Comparison of ENCODE assay signal across 14 mouse cellular contexts in the genomic region with DNA sequence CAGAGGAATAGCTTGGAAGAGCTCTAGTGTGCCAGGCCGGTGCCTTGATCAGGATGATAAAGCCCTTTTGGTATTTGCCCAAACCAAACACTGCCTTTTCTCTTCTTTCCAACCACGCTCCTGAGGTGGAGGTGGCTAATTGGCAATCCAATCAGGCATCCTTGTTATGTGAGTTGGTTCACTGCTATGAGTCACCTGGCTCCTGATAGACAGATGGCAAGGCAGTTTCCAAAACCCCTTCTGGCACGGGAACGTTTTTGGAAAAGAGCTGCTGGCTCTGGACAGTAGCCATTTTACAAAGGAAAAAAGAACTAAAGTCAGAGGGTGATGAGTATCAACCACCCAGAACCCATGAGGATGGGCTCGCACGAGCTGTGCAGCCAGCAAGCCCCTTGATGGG. TPM values are rescaled to one million over a fixed set of nuclear protein-coding genes. Genes with fewer than 3 reads are reported as not detected.
DNase-seq lines count a peak whose midpoint lies in the region; ATAC-seq and TF ChIP-seq lines count a peak whose summit lies in the region.
"Had no signal": no experiment of that assay in that cellular context is flagged by ENCODE, and none has a peak within 500 bp of the region (broad histone marks: within the 10 kb centered on the region; RNA-seq: fewer than 3 reads in every experiment).

No protein-coding gene starts in this region.

- no peak for ATAC-seq in liver, embryonic 11.5 days (replicated peaks; ENCODE audit: low FRiP score)
- ATAC-seq in liver, postnatal 0 days = no peak
- ATAC-seq in forebrain, embryonic 14.5 days = peak; percentile 68

- no peak overlapping the region for H3K27ac ChIP-seq in liver, embryonic 11.5 days (ENCODE audit: low read depth, low read length)
- H3K27ac ChIP-seq in liver, postnatal 0 days (ENCODE audit: low read depth) = no peak overlapping the region
- H3K27ac ChIP-seq in forebrain, embryonic 14.5 days (ENCODE audit: low read depth, low read length) = no peak overlapping the region
- H3K27ac ChIP-seq in thymus, adult 2 months (ENCODE audit: control insufficient read depth, insufficient read depth, low read length) = no peak overlapping the region
- H3K27ac ChIP-seq: neural tube, embryonic 13.5 days had no signal

- no peak overlapping the region for H3K9ac ChIP-seq in liver, embryonic 11.5 days (ENCODE audit: low read depth, low read length)
- H3K9ac ChIP-seq in liver, postnatal 0 days (replicated peaks) = no peak overlapping the region
- H3K9ac ChIP-seq in forebrain, embryonic 14.5 days (ENCODE audit: low read length) = no peak overlapping the region
- H3K9ac ChIP-seq: neural tube, embryonic 13.5 days had no signal

- no peak overlapping the region for H3K4me2 ChIP-seq in liver, embryonic 11.5 days
- H3K4me2 ChIP-seq in liver, postnatal 0 days (ENCODE audit: low read depth, low read length) = no peak overlapping the region
- H3K4me2 ChIP-seq in forebrain, embryonic 14.5 days (ENCODE audit: low read length) = no peak overlapping the region
- H3K4me2 ChIP-seq: neural tube, embryonic 13.5 days had no signal

- intact Hi-C loops in left cerebral cortex, postnatal 4 days (cut with DNase I) = no loop called here

- H3K4me1 ChIP-seq in liver, embryonic 11.5 days (replicated peaks; ENCODE audit: control insufficient read depth, insufficient read depth, low read length) = no peaks in the 10 kb centered on the region
- no peaks in the 10 kb centered on the region for H3K4me1 ChIP-seq in liver, postnatal 0 days (ENCODE audit: insufficient read depth)
- H3K4me1 ChIP-seq in forebrain, embryonic 14.5 days (ENCODE audit: control insufficient read depth, insufficient read depth, low read length) = no peaks in the 10 kb centered on the region; the same call in 1 of the 2 replicates
- H3K4me1 ChIP-seq in thymus, adult 2 months (replicated peaks; ENCODE audit: control insufficient read depth, insufficient read depth, low read length) = peaks cover 9% of the 10 kb centered on the region; the same call in 1 of the 2 replicates
- H3K4me1 ChIP-seq: megakaryocyte, embryonic 14.5 days; neural tube, embryonic 13.5 days had no signal

- no peaks in the 10 kb centered on the region for H3K9me3 ChIP-seq in liver, embryonic 11.5 days (ENCODE audit: control insufficient read depth, low read length)
- no peaks in the 10 kb centered on the region for H3K9me3 ChIP-seq in liver, postnatal 0 days (ENCODE audit: low read length)
- H3K9me3 ChIP-seq in forebrain, embryonic 14.5 days (replicated peaks; ENCODE audit: control insufficient read depth, low read length) = no peaks in the 10 kb centered on the region; the same call in 1 of the 2 replicates
- H3K9me3 ChIP-seq: neural tube, embryonic 13.5 days had no signal

- DNase-seq in liver, embryonic 11.5 days (ENCODE audit: low spot score) = peak; percentile 26
- DNase-seq in liver, postnatal 0 days = no peak
- DNase-seq in cerebellum, adult 11 months = peak; percentile 83
- peak; percentile 53 for DNase-seq in forebrain, embryonic 14.5 days (ENCODE audit: low spot score)
- peak; percentile 34 for DNase-seq in left cerebral cortex, postnatal 4 days
- no peak for DNase-seq in thymus, postnatal 36 days
- DNase-seq in heart, postnatal 4 days = no peak
- DNase-seq in thymus, adult 2 months = no peak
- DNase-seq: adrenal gland, adult 8-10 months; kidney, postnatal 10 days; thymus, postnatal 25 days had no signal

- H3K27me3 ChIP-seq in liver, embryonic 11.5 days (replicated peaks; ENCODE audit: control insufficient read depth, insufficient read depth, low read length) = no peaks in the 10 kb centered on the region; the same call in 1 of the 2 replicates
- H3K27me3 ChIP-seq in liver, postnatal 0 days (ENCODE audit: insufficient read depth, low read length) = no peaks in the 10 kb centered on the region
- no peaks in the 10 kb centered on the region for H3K27me3 ChIP-seq in forebrain, embryonic 14.5 days (replicated peaks; ENCODE audit: control insufficient read depth, insufficient read depth, low read length)
- no peaks in the 10 kb centered on the region for H3K27me3 ChIP-seq in thymus, adult 2 months (ENCODE audit: control insufficient read depth, insufficient read depth, low read length)
- H3K27me3 ChIP-seq: neural tube, embryonic 13.5 days had no signal

- WGBS in liver, embryonic 11.5 days = 71% methylated on average over 6 of the region's 6 CpGs
- WGBS in liver, postnatal 0 days (ENCODE audit: insufficient replicate concordance) = 74% methylated on average over 6 of the region's 6 CpGs
- WGBS in forebrain, embryonic 14.5 days = 39% methylated on average over 6 of the region's 6 CpGs
- 90% methylated on average over 6 of the region's 6 CpGs for WGBS in thymus, adult 2 months

- no peak overlapping the region for H3K4me3 ChIP-seq in liver, embryonic 11.5 days (ENCODE audit: low read depth, low read length)
- H3K4me3 ChIP-seq in liver, postnatal 0 days (ENCODE audit: low read depth, low read length) = no peak overlapping the region
- no peak overlapping the region for H3K4me3 ChIP-seq in forebrain, embryonic 14.5 days (ENCODE audit: low read depth, low read length)
- no peak overlapping the region for H3K4me3 ChIP-seq in thymus, adult 2 months (ENCODE audit: control insufficient read depth, insufficient read depth, low read length)
- H3K4me3 ChIP-seq: megakaryocyte, embryonic 14.5 days; neural tube, embryonic 13.5 days had no signal

- no peak for TF ChIP-seq POLR2A in thymus, adult 2 months (IDR thresholded peaks at IDR 0.05; ENCODE audit: control insufficient read depth, extremely low read depth, insufficient read depth, low read length, poor library complexity)

- no peak for TF ChIP-seq CTCF in liver, postnatal 0 days (IDR thresholded peaks at IDR 0.05; ENCODE audit: low read depth)
- TF ChIP-seq CTCF in thymus, adult 2 months (IDR thresholded peaks at IDR 0.05; ENCODE audit: borderline replicate concordance, control insufficient read depth, extremely low read depth, insufficient read depth, low read length, poor library complexity) = no peak

- H3K36me3 ChIP-seq in liver, embryonic 11.5 days (ENCODE audit: control insufficient read depth, insufficient read depth, low read length) = no peaks in the 10 kb centered on the region
- no peaks in the 10 kb centered on the region for H3K36me3 ChIP-seq in liver, postnatal 0 days (replicated peaks; ENCODE audit: insufficient read depth, low read length)
- H3K36me3 ChIP-seq in forebrain, embryonic 14.5 days (ENCODE audit: control insufficient read depth, insufficient read depth, low read length) = no peaks in the 10 kb centered on the region
- H3K36me3 ChIP-seq in thymus, adult 2 months (ENCODE audit: control insufficient read depth, insufficient read depth, low read length) = no peaks in the 10 kb centered on the region
- H3K36me3 ChIP-seq: neural tube, embryonic 13.5 days had no signal

- no peak for TF ChIP-seq EP300 in liver, postnatal 0 days (IDR thresholded peaks at IDR 0.05; ENCODE audit: low read depth)

RNA-seq across cellular contexts. Expression of gene Gm973, which starts 50.9 kb away (rescaled TPM):
- polyA plus RNA-seq in liver, embryonic 11.5 days (2014; fragmentation: Nextera tagmentation; extraction: Ambion mirVana) = 0.14 and 0.22 TPM in 2 replicates
- not detected in 2 replicates for polyA plus RNA-seq in liver, postnatal 0 days (2015; fragmentation: Nextera tagmentation; extraction: Ambion mirVana)
- 5.5 and 6.2 TPM in 2 replicates for polyA plus RNA-seq in forebrain, embryonic 14.5 days (2014; fragmentation: Nextera tagmentation; extraction: Ambion mirVana)
- total RNA-seq in left cerebral cortex, postnatal 4 days (2021) = 1 to 10 TPM; 6.1 to 6.7 TPM
- not detected for total RNA-seq in heart, postnatal 4 days (2021)
- 0.09 and 0.28 TPM in 2 replicates for polyA plus RNA-seq in thymus, adult 2 months (2012; rRNA removed)
- total RNA-seq: liver, adult 2 months had no signal
- polyA plus RNA-seq: liver, adult 2 months had no signal

Comparison
In these comparisons a context has a peak if more than half of its experiments do, and no peak if none do; other contexts are left out.
1. DNase-seq: peak in liver, embryonic 11.5 days (single experiment), cerebellum, adult 11 months (single experiment), forebrain, embryonic 14.5 days (single experiment) and left cerebral cortex, postnatal 4 days (single experiment); none in liver, postnatal 0 days (single experiment), thymus, postnatal 36 days (0 of 2), heart, postnatal 4 days (single experiment) and thymus, adult 2 months (single experiment).